Mouse (Mus musculus) thymus, postnatal 10 days (tissue): Measurements from ENCODE around the gene Zfp592.

Experiments used
- DNase-seq, 2 experiments: peaks; one replicate each; pipeline ENCODE4 v3.0.0; 2021; ENCODE audit warnings: low spot score in 2 of 2

Zfp592 gene

DNA sequence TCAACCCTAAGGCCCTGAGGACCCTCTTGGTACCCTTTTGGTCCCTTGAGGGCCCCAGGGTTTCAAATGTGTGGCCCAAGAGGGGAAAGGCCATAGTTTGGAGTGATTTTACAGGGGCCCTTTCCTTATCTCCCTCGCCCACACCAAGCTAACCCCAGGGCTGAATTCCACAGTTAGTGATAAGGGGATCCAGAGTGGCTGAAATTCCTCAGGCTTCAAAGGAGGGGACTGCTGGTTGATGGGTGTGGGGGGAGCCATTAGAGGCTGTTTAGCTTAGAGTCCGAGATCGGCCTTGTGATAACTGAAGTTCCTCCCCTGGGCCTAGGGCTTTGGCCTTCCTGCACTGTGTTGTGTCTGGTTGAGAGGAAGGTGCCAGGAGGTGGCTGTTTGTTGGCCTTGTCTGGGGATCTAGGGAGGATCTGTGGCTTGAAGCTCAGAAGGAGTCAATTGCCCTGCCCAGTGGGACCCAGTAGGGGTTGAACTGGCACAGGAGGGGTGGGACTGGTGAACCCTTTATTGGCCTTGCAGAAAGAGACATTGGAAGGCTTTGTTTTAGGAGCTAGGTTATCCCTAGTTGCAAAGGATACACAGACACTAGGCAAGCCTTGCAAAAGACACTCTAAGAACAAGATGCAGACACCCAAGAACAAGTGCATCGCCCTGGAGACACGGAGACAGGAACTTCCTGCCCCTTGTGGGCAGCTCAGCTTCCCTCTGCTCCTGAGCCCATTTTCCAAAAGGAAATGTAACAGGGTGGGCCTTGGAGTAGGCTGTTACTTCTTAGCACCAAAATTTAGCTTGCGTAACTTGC, 64.6 kb downstream of the Zfp592 start:
- DNase-seq = no peak

DNA sequence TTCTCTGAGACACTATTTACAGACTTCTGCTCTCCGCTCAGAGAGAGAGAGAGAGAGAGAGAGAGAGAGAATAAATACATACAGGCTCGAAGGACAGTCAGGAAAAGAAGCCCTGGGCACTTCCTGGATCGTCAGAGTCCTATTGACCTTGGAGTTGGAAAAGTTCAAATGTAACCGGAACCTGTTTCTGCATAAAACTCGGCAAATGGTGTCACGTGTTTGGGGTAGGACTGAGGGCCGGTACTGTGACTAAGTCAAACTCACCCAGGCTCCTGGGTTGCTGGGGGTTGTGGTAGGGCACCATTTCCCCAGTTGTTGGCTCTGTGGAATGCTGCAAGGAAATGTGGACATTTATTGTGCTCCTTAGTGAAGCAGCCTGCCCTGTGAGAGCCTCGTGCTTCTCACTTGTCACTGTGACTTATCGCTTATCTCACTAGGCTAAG, 65.3 kb downstream of the Zfp592 start:
- no peak for DNase-seq

GRCm38 (mm10) chr7:81059388-81059787, 65.9 kb downstream of the Zfp592 start:
- DNase-seq = no peak

DNA sequence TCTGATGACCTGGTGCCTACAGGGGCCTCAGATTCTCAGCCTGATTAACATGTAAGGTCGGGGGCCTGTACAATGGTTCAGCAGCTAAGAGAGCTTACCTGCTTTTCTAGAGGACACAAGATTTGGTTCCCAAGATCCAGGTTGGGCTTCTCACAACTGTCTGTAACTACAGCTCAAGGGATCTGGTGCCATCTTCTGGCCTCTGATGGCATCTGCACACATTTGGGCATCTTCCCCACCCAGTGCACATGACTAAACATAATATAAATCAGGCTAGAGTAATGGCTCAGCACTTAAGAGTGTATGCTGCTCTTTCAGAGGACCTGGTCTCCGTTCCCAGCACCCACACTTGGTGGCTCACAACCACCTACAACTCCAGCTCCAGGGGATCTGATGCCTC, 67.4 kb downstream of the Zfp592 start:
- DNase-seq = peak; percentile 32 to 61

DNA sequence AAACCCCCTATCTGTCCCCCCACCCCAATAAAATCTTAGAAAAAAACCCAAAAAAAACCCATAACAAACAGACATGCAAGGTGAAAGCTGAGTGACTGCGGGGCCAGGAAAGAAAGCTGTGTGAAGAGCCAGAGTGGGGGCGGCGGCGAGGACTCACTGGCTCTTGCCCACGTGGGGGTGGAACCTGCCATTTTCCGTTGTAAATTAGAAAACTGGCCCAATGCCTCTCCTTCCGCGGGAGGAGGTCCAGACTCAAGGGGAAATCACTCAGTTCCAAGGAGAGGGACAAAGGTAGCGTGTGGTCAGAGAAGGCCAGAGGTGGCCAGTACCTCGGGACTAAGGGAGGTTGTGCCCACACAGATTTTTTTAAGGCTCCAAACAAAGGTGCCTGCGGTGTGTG, 68.5 kb downstream of the Zfp592 start:
- DNase-seq = no peak

DNA sequence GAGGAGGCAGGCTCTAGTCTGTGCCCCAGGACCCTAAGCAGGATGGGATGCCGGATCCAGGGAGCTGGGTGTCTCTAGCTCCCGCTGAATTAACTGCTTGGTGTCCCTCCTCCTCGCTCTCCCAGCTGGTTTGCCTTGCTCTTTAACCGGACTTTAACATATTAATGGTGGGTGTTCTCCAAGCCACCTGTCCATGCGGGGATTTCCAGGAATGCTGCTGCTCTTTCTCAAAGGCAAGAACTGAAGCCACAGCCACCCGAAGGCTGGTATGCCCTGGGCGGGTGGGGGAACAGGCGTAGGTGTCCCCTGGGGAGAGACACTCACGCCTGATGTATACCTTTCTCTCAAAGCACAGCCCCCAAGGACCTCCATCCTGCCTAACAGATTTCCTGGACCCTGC, 69.9 kb downstream of the Zfp592 start:
- DNase-seq = no peak

GRCm38 (mm10) chr7:81066714-81067113, 73.2 kb downstream of the Zfp592 start:
- DNase-seq = no peak

DNA sequence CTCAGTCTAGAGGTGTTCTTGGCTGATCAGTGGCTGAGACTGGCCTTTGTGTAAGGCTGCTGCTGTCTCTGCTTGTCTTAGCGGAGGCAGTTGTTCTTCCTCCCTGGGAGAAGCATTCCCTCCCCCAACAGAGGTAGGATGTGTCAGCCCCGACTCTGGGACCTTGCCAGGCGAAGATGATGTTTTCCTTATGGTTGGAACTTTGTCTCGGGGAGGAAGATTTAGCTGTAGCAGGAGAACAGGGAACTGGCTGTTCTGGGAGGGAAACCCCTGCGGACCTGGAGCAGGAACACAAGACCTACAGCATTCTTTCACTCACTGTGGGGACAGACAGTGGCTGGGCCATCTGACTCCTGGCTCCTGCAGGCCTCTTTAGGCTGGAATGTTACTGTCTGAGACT, 79.0 kb downstream of the Zfp592 start:
- no peak for DNase-seq

GRCm38 (mm10) chr7:81073273-81073672, 79.8 kb downstream of the Zfp592 start:
- DNase-seq = peak in 1 of 2 experiments; percentile 27

GRCm38 (mm10) chr7:81074546-81074945, 81.1 kb downstream of the Zfp592 start:
- peak; percentile 43 to 44 for DNase-seq

GRCm38 (mm10) chr7:81075299-81075698, 81.8 kb downstream of the Zfp592 start:
- peak; percentile 76 to 77 for DNase-seq

DNA sequence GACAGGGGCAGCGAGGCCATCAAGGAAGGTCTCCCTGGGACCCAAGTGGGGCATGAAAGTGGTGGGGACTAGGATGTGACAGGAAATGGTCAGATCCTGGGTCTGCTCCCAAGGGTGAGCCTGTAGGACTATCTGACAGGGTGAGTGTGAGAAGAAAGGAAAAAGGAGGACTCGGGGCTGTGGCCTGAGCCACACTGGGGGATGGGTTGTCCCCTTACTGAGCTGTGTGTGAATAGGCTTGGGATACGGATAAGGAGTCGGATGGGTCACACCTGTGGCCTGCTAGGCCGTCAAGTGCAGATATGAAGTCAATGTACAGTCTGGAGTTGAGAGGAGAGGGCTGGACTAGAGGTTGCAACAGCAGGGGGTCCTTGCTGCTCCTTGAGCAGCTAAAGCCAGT, 82.3 kb downstream of the Zfp592 start:
- no peak for DNase-seq

- DNase-seq = no peak
Measured at GRCm38 (mm10) chr7:81077009-81077408, 83.5 kb downstream of the Zfp592 start.

- DNase-seq = no peak
Measured at GRCm38 (mm10) chr7:81078740-81079139, 85.3 kb downstream of the Zfp592 start.

DNA sequence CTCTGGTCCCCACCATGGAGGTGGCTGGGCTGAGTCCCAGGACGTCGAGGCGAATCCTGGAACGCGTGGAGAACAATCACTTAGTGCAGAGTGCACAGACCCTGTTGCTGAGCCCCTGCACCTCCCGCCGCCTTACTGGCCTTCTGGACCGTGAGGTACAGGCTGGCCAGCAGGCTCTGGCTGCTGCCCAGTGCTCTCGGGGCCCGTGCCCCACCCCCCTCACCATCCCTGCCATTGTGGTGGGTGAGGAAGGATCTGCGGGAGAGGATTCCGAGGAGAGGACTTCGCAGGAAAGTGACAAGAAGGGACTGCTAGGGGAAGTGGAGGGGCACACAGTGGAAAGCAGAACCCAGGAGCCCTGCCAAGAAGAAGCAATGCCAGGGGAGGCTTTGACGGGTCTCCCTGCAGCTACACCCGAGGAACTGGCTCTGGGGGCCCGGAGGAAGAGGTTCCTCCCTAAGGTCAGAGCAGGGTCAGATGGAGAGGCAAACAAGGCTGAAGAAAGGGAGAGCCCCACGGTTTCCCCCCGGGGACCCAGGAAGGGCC, 100.0 kb downstream of the Zfp592 start:
- no peak for DNase-seq

DNA sequence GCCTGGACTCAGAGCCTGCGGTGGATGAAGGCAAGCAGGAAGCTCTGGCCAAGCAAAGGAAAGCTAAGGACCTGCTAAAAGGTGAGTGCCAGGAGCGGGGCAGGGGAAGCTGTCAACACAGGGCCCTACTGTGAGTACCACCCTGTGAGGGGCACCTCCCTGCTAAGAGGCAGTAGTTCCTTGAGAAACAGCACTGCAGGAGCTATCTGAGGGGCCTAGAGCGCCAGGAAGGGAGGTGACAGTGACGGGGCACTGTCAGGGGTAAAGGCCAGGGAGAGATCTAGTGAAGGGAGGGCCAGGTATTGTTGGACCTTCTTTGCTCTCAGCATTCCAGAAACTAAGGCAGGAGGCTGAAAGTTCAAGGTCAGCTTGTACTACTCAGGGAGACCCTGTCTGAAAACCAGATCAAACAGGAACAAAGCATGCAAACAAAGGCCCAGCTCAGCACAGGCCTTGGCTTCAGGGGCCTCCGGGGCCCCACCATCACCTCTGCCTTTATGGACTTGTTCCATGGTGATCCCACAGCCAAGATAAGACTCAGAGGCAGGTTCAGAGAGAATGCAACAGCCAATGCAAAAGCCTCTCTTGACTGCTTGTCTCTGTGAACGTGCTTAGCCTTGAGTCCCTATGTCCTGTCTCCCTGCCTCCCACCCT, 100.8 kb downstream of the Zfp592 start:
- DNase-seq = no peak
